Mouse (Mus musculus): Measurements from ENCODE around the gene Tmem223. TPM values are rescaled to one million over a fixed set of nuclear protein-coding genes. Genes with fewer than 3 reads are reported as not detected.

Gene Tmem223
- polyA plus RNA-seq, 1 experiment from 2014 or later: 166 TPM

GRCm38 (mm10) chr19:8745382-8745781 lies 25.4 kb upstream of the Tmem223 start:
- Histone ChIP-seq H3K4me3 (ENCODE audit: low read depth, low read length) (no peak overlapping the region), H3K4me1 (ENCODE audit: insufficient read depth) (peaks cover 4% of the 10 kb centered on the region; the same call in 1 of the 2 replicates), H3K27ac (ENCODE audit: low read depth) (no peak overlapping the region), H3K27me3 (ENCODE audit: insufficient read depth, low read length) (no peaks in the 10 kb centered on the region), H3K36me3 (ENCODE audit: insufficient read depth) (peaks cover 80% of the 10 kb centered on the region), H3K4me2 (no peak overlapping the region), H3K9me3 (ENCODE audit: low read depth, low read length) (no peaks in the 10 kb centered on the region), H3K9ac (no peak overlapping the region)
- ATAC-seq (ENCODE audit: insufficient read depth) (no peak), DNase-seq (no peak)
- no peak for TF ChIP-seq CTCF (IDR thresholded peaks at IDR 0.05; ENCODE audit: low read depth)
- 90% methylated on average over 1 of the region's 1 CpGs for WGBS

GRCm38 (mm10) chr19:8747368-8747767 lies 23.4 kb upstream of the Tmem223 start:
- Histone ChIP-seq H3K27ac (ENCODE audit: low read depth) (no peak overlapping the region), H3K27me3 (ENCODE audit: insufficient read depth, low read length) (no peaks in the 10 kb centered on the region), H3K4me3 (ENCODE audit: low read depth, low read length) (no peak overlapping the region), H3K4me2 (no peak overlapping the region), H3K4me1 (ENCODE audit: insufficient read depth) (peaks cover 4% of the 10 kb centered on the region; the same call in 1 of the 2 replicates), H3K9ac (no peak overlapping the region), H3K36me3 (ENCODE audit: insufficient read depth) (peaks cover 97% of the 10 kb centered on the region), H3K9me3 (ENCODE audit: low read depth, low read length) (no peaks in the 10 kb centered on the region)
- 76% methylated on average over 2 of the region's 2 CpGs for WGBS
- DNase-seq: peak; percentile 37
- TF ChIP-seq CTCF (IDR thresholded peaks at IDR 0.05; ENCODE audit: low read depth): peak; percentile 45
- ATAC-seq (ENCODE audit: insufficient read depth): no peak

- ATAC-seq (ENCODE audit: insufficient read depth): no peak
- 61% methylated on average over 3 of the region's 3 CpGs for WGBS
- no peak overlapping the region for H3K9ac ChIP-seq
Measured at GRCm38 (mm10) chr19:8755652-8756051, 15.1 kb upstream of the Tmem223 start.

GRCm38 (mm10) chr19:8756635-8757387 lies 14.0 kb upstream of the Tmem223 start, which contains the start of gene Nxf1:
Gene Nxf1 (plus strand): TSS chr19:8757073.
- under 1% methylated on average over 75 of the region's 75 CpGs for WGBS
- DNase-seq (peak; percentile 99), ATAC-seq (ENCODE audit: insufficient read depth) (peak; percentile 94)
- peak within 1 kb of the TSS; percentile 96 for H3K4me3 ChIP-seq (ENCODE audit: low read depth, low read length)
- H3K27ac ChIP-seq (ENCODE audit: low read depth): peak within 1 kb of the TSS; percentile 92
- TF ChIP-seq CTCF (IDR thresholded peaks at IDR 0.05; ENCODE audit: low read depth): 0 out of 2 replicates have a peak, but pooled peaks have one; percentile 7
- H3K9ac ChIP-seq: peak within 1 kb of the TSS; percentile 96
- peak within 1 kb of the TSS; percentile 61 for H3K4me2 ChIP-seq
- H3K36me3 ChIP-seq (ENCODE audit: insufficient read depth): peaks cover 27% of the 10 kb centered on the region
- no peaks in the 10 kb centered on the region for H3K27me3 ChIP-seq (ENCODE audit: insufficient read depth, low read length)
- H3K9me3 ChIP-seq (ENCODE audit: low read depth, low read length): no peaks in the 10 kb centered on the region
- 0 out of 2 replicates have a peak, but pooled peaks cover 3% of the 10 kb centered on the region for H3K4me1 ChIP-seq (ENCODE audit: insufficient read depth)

More at GRCm38 (mm10) chr19:8755652-8756051, 15.1 kb upstream of the Tmem223 start:
- DNase-seq: no peak
- H3K9me3 ChIP-seq (ENCODE audit: low read depth, low read length): no peaks in the 10 kb centered on the region
- H3K36me3 ChIP-seq (ENCODE audit: insufficient read depth): peaks cover 38% of the 10 kb centered on the region
- H3K4me1 ChIP-seq (ENCODE audit: insufficient read depth): 0 out of 2 replicates have a peak, but pooled peaks cover 3% of the 10 kb centered on the region
- H3K27me3 ChIP-seq (ENCODE audit: insufficient read depth, low read length): no peaks in the 10 kb centered on the region
- H3K27ac ChIP-seq (ENCODE audit: low read depth): no peak overlapping the region
- peak overlapping the region; percentile 61 for H3K4me2 ChIP-seq
- H3K4me3 ChIP-seq (ENCODE audit: low read depth, low read length): peak overlapping the region; percentile 96; the same call in 1 of the 2 replicates
- TF ChIP-seq CTCF (IDR thresholded peaks at IDR 0.05; ENCODE audit: low read depth): no peak

GRCm38 (mm10) chr19:8757471-8757998 lies 13.3 kb upstream of the Tmem223 start:
- Histone ChIP-seq H3K9me3 (ENCODE audit: low read depth, low read length) (no peaks in the 10 kb centered on the region), H3K36me3 (ENCODE audit: insufficient read depth) (peaks cover 25% of the 10 kb centered on the region), H3K4me2 (peak overlapping the region; percentile 61), H3K27me3 (ENCODE audit: insufficient read depth, low read length) (no peaks in the 10 kb centered on the region), H3K27ac (ENCODE audit: low read depth) (peak overlapping the region; percentile 92), H3K4me1 (ENCODE audit: insufficient read depth) (0 out of 2 replicates have a peak, but pooled peaks cover 3% of the 10 kb centered on the region), H3K4me3 (ENCODE audit: low read depth, low read length) (peak overlapping the region; percentile 96), H3K9ac (peak overlapping the region; percentile 96)
- ATAC-seq (ENCODE audit: insufficient read depth) (no peak), DNase-seq (no peak)
- 4% methylated on average over 14 of the region's 14 CpGs for WGBS
- TF ChIP-seq CTCF (IDR thresholded peaks at IDR 0.05; ENCODE audit: low read depth): no peak

GRCm38 (mm10) chr19:8758899-8759298 lies 11.9 kb upstream of the Tmem223 start:
- peak overlapping the region; percentile 96 for H3K4me3 ChIP-seq (ENCODE audit: low read depth, low read length)
- H3K27ac ChIP-seq (ENCODE audit: low read depth): no peak overlapping the region
- peak overlapping the region; percentile 61 for H3K4me2 ChIP-seq

GRCm38 (mm10) chr19:8760757-8761156 lies 10.0 kb upstream of the Tmem223 start:
- peaks cover 36% of the 10 kb centered on the region for H3K36me3 ChIP-seq (ENCODE audit: insufficient read depth)
- ATAC-seq (ENCODE audit: insufficient read depth) (no peak), DNase-seq (no peak)
- no peaks in the 10 kb centered on the region; the same call in 1 of the 2 replicates for H3K9me3 ChIP-seq (ENCODE audit: low read depth, low read length)
- H3K9ac ChIP-seq: no peak overlapping the region
- no peaks in the 10 kb centered on the region for H3K27me3 ChIP-seq (ENCODE audit: insufficient read depth, low read length)
- no peak overlapping the region for H3K4me2 ChIP-seq
- no peak for TF ChIP-seq CTCF (IDR thresholded peaks at IDR 0.05; ENCODE audit: low read depth)
- 0 out of 2 replicates have a peak, but pooled peaks cover 3% of the 10 kb centered on the region for H3K4me1 ChIP-seq (ENCODE audit: insufficient read depth)
- 90% methylated on average over 2 of the region's 2 CpGs for WGBS
- H3K27ac ChIP-seq (ENCODE audit: low read depth): no peak overlapping the region
- H3K4me3 ChIP-seq (ENCODE audit: low read depth, low read length): no peak overlapping the region

More at GRCm38 (mm10) chr19:8758899-8759298, 11.9 kb upstream of the Tmem223 start:
- ATAC-seq (ENCODE audit: insufficient read depth) (no peak), DNase-seq (no peak)
- Histone ChIP-seq H3K27me3 (ENCODE audit: insufficient read depth, low read length) (no peaks in the 10 kb centered on the region), H3K4me1 (ENCODE audit: insufficient read depth) (0 out of 2 replicates have a peak, but pooled peaks cover 3% of the 10 kb centered on the region), H3K9ac (no peak overlapping the region), H3K9me3 (ENCODE audit: low read depth, low read length) (no peaks in the 10 kb centered on the region), H3K36me3 (ENCODE audit: insufficient read depth) (peaks cover 29% of the 10 kb centered on the region)
- 75% methylated on average over 2 of the region's 2 CpGs for WGBS
- no peak for TF ChIP-seq CTCF (IDR thresholded peaks at IDR 0.05; ENCODE audit: low read depth)

All from lung, embryonic 14.5 days (tissue).